Mouse (Mus musculus) Patski (cell line): ENCODE data around the gene Gins1. TPM values are rescaled to one million over a fixed set of nuclear protein-coding genes. Genes with fewer than 3 reads are reported as not detected.

Experiments
- ATAC-seq: fragments of 100-300 bp; one replicate; pipeline ENCODE4 v1.8.0; 2021
- CTCF ChIA-PET: fragments of 350-600 bp; sonication (Branson Sonifier 250); formaldehyde crosslinking; loops from one replicate; lab custom pipeline; 2022; ENCODE audit warnings: inconsistent platforms; lab: Charles Lee
- POLR2A ChIA-PET: fragments of 350-600 bp; sonication (Branson Sonifier 250); formaldehyde crosslinking; loops from one replicate; lab custom pipeline; 2022; ENCODE audit warnings: antibody characterized with exemption, inconsistent platforms; lab: Charles Lee
- DNase-seq: peaks from one replicate; pipeline ENCODE4 v3.0.0-alpha.2; 2011; ENCODE audit warnings: low read depth, low spot score
- H3K27me3 ChIP-seq: fragments of 371-371 bp; one replicate; pipeline ENCODE4 v1.5.1; 2021
- CTCF ChIP-seq: fragments of 100-300 bp; IDR thresholded peaks from one replicate; pipeline ENCODE4 v1.5.1; 2021
- in situ Hi-C: fragments of 300-500 bp; cut with MboI; formaldehyde crosslinking; loops from 3 replicates; pipeline ENCODE4 v1.11.1; 2018; ENCODE audit warnings: low pct_unique_long_range_greater_than_20kb, mixed read lengths
- polyA plus RNA-seq: library from polyadenylated mRNA; unstranded; gene quantifications from one replicate; pipeline ENCODE4 v1.2.3, GENCODE M21; 2021

Gene Gins1
- polyA plus RNA-seq, 1 experiment from 2014 or later: 10.5 TPM

GRCm38 (mm10) chr2:150950056-150950455, 44.9 kb downstream of the Gins1 start:
- no peaks in the 10 kb centered on the region for H3K27me3 ChIP-seq
- ATAC-seq (no peak), DNase-seq (no peak)
- in situ Hi-C loops: no loop called here
- ChIA-PET POLR2A (no interaction called here), CTCF (no interaction called here)
- TF ChIP-seq CTCF: no peak

GRCm38 (mm10) chr2:150951201-150951600, 46.0 kb downstream of the Gins1 start:
- no peak for DNase-seq
- in situ Hi-C loops: no loop called here

GRCm38 (mm10) chr2:150955859-150956258, 50.7 kb downstream of the Gins1 start:
- no peak for ATAC-seq
- H3K27me3 ChIP-seq: no peaks in the 10 kb centered on the region
- no peak for DNase-seq
- in situ Hi-C loops: no loop called here
- ChIA-PET CTCF (interaction anchor here (1.4 kb wide), 1 partner anchor 8 kb away, joined by 3 read pairs; no protein-coding TSS in a partner anchor), POLR2A (no interaction called here)
- no peak for TF ChIP-seq CTCF

More at GRCm38 (mm10) chr2:150951201-150951600, 46.0 kb downstream of the Gins1 start:
- no peak for ATAC-seq
- POLR2A ChIA-PET: interaction anchor here (0.5 kb wide), 1 partner anchor 126 kb away, joined by 3 read pairs; no protein-coding TSS in a partner anchor
- CTCF ChIA-PET: no interaction called here
- no peak for TF ChIP-seq CTCF
- no peaks in the 10 kb centered on the region for H3K27me3 ChIP-seq

GRCm38 (mm10) chr2:150959521-150959920, 54.3 kb downstream of the Gins1 start:
- ChIA-PET CTCF (no interaction called here), POLR2A (no interaction called here)
- no peaks in the 10 kb centered on the region for H3K27me3 ChIP-seq
- ATAC-seq (peak; percentile 75), DNase-seq (no peak)
- TF ChIP-seq CTCF: no peak
- in situ Hi-C loops: no loop called here

- DNase-seq (no peak), ATAC-seq (no peak)
- ChIA-PET POLR2A (no interaction called here), CTCF (no interaction called here)
- in situ Hi-C loops: no loop called here
- H3K27me3 ChIP-seq: no peaks in the 10 kb centered on the region
- no peak for TF ChIP-seq CTCF
These were observed 58.0 kb downstream of the Gins1 start for GRCm38 (mm10) chr2:150963246-150963645.

- ChIA-PET CTCF (interaction anchor here (1.1 kb wide), 2 partner anchors 9 to 11 kb away, joined by 3 read pairs; no protein-coding TSS in a partner anchor), POLR2A (no interaction called here)
- in situ Hi-C loops: no loop called here
- TF ChIP-seq CTCF: no peak
- ATAC-seq: no peak
- no peak for DNase-seq
- H3K27me3 ChIP-seq: no peaks in the 10 kb centered on the region
These were observed 59.4 kb downstream of the Gins1 start for GRCm38 (mm10) chr2:150964641-150965040.

DNA sequence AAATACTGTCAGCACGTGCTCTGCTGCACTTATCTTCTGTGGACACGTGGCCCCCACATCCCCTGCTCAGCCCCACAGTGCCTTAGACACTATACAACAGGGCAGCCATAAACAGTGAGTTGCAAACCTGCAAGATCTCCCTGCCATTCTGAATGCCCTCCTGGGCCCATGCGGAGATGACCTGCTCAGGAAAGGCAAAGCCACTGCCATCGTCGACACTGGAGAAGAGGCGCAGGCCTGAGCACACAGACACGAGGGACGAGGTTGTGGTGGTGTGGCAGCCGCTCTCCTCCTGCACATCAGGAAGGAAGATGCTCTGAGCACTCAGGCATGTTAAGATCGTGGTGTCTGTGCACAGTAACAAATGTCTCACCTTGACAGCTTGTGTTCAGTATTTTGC, 60.8 kb downstream of the Gins1 start:
- no peak for ATAC-seq
- TF ChIP-seq CTCF: no peak
- POLR2A ChIA-PET: no interaction called here

GRCm38 (mm10) chr2:150967491-150967890, 62.3 kb downstream of the Gins1 start:
- in situ Hi-C loops: no loop called here
- DNase-seq (no peak), ATAC-seq (no peak)
- ChIA-PET POLR2A (no interaction called here), CTCF (no interaction called here)
- no peak for TF ChIP-seq CTCF
- no peaks in the 10 kb centered on the region for H3K27me3 ChIP-seq

More for the DNA sequence above, 60.8 kb downstream of the Gins1 start:
- in situ Hi-C loops: no loop called here
- CTCF ChIA-PET: interaction anchor here (0.9 kb wide), 1 partner anchor 13 kb away, joined by 3 read pairs; no protein-coding TSS in a partner anchor
- H3K27me3 ChIP-seq: no peaks in the 10 kb centered on the region
- no peak for DNase-seq

- no peaks in the 10 kb centered on the region for H3K27me3 ChIP-seq
- CTCF ChIA-PET: interaction anchor here (1.1 kb wide), 1 partner anchor 19 kb away, joined by 3 read pairs; no protein-coding TSS in a partner anchor
- DNase-seq (no peak), ATAC-seq (no peak)
- no peak for TF ChIP-seq CTCF
- in situ Hi-C loops: no loop called here
- POLR2A ChIA-PET: no interaction called here
These were observed 64.0 kb downstream of the Gins1 start for GRCm38 (mm10) chr2:150969231-150969630.

DNA sequence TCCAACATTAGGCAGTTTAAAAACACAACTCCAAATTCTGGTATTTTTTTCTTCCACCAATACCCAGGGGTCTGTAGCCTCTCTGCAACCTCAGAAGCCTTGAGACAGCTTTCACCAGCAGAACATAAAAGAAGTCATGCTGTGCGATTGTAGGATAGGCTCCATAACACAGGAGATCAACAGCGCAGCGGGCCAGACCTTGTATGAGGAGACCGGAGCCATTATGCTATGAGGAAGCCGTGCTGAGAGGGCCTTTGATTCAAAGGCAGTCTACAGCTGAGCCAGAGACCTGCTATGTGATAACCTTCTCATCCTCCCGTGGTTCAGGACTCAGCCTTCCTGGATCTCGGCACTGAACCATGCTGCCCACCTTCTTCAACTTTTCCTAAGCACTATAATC, 66.7 kb downstream of the Gins1 start:
- in situ Hi-C loops: no loop called here
- ATAC-seq: no peak
- no peak for DNase-seq
- H3K27me3 ChIP-seq: no peaks in the 10 kb centered on the region
- ChIA-PET CTCF (interaction anchor here (1.3 kb wide), 1 partner anchor 134 kb away, joined by 3 read pairs; no protein-coding TSS in a partner anchor), POLR2A (interaction anchor here (0.6 kb wide), 1 partner anchor 32 kb away, joined by 4 read pairs; no protein-coding TSS in a partner anchor)
- TF ChIP-seq CTCF: no peak

DNA sequence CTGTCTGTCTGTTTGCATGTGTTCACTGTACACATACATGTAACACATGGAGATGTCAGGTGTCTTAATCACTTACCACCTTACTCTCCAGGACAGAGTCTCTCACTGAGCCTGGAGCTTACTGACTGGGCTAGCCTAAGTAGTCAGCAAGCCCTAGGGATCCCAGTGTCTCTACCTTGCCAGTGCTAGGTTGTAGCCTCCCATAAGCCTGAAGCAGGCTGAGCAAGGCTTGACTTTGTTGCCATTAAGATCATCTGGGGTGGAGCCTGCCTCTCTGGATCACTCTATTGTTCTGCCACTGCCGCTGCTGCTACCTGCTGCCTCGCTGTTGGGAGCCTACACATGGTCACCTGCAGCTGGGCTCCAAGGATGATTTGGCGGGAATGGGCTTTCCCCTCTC, 67.5 kb downstream of the Gins1 start:
- ChIA-PET CTCF (interaction anchor here (1.3 kb wide), 1 partner anchor 135 kb away, joined by 3 read pairs; no protein-coding TSS in a partner anchor), POLR2A (interaction anchor here (0.6 kb wide), 1 partner anchor 33 kb away, joined by 4 read pairs; no protein-coding TSS in a partner anchor)
- ATAC-seq (no peak), DNase-seq (no peak)
- in situ Hi-C loops: no loop called here
- H3K27me3 ChIP-seq: no peaks in the 10 kb centered on the region
- no peak for TF ChIP-seq CTCF
